Mouse (Mus musculus): ENCODE results near the gene Grid1.

- no peak for TF ChIP-seq POLR2A (IDR thresholded peaks at IDR 0.05; ENCODE audit: extremely low read depth, insufficient read depth, low read length)
- no peak for TF ChIP-seq CTCF (IDR thresholded peaks at IDR 0.05; ENCODE audit: extremely low read depth, insufficient read depth, low read length)
Measured at GRCm38 (mm10) chr14:35123260-35123875, 303.5 kb downstream of the Grid1 start.

Data from cortical plate, adult 2 months (tissue).